Mouse (Mus musculus) gonadal fat pad, adult 2 months (tissue): ENCODE data around the gene 9330182L06Rik. TPM values are rescaled to one million over a fixed set of nuclear protein-coding genes. Genes with fewer than 3 reads are reported as not detected.

Experiments
- DNase-seq: peaks from one replicate; pipeline ENCODE4 v3.0.0-alpha.2; 2012; ENCODE audit warnings: low read depth
- polyA plus RNA-seq: library from polyadenylated mRNA; depleted of rRNA; stranded (reverse); fragments of >200 nt; gene quantifications from 2 replicates; pipeline ENCODE4 v1.2.3, GENCODE M21; 2012

9330182L06Rik gene
- polyA plus RNA-seq, 1 experiment, result 0.62 TPM

DNA sequence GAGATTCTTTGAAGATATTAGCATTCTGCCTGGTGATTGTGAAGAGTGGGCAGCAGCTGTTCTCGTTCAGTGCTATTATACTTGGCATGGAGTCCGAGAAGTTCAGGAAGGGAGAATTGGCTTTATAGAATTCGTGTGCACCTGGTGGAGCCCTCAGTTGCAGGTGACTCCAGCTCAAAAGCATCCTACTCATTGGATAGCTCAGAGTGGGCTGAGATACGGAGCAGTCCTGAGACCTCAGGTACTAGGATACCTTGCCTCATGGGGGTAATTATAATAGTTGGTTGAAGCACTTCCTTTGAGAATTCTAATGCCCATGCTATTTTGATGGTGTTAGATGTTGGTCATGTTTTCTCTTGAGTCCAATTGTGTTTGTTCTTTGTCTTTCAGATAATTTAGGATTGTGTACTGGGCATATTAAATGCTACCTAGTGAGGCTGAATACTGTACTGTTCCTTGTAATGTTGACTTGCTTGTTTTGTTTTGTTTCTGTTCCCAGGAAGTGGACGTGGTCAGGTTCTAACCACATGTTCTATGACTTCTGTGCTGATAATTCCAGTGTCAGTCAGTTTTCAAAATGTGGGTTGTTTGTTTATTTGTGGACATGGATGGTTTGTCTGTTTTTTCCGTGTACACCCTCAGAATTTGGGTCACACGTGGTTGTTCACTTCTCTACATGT lies 96.2 kb downstream of the 9330182L06Rik start:
- no peak for DNase-seq

DNA sequence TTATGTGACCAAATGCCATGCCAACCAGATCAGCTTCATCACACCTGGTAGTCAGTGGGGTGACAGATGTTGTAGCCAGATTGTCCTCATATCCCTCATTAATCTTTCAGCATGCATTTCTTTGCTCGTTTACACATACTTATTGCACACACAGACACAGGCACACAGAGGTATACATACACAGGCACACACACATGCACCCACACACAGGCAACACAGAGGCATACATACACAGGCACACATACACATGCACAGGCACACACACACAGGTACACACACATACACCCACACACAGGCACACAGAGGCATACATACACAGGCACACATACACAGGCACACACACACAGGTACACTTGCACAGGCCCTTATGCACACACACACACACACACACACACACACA lies 99.0 kb downstream of the 9330182L06Rik start:
- DNase-seq, result no peak

DNA sequence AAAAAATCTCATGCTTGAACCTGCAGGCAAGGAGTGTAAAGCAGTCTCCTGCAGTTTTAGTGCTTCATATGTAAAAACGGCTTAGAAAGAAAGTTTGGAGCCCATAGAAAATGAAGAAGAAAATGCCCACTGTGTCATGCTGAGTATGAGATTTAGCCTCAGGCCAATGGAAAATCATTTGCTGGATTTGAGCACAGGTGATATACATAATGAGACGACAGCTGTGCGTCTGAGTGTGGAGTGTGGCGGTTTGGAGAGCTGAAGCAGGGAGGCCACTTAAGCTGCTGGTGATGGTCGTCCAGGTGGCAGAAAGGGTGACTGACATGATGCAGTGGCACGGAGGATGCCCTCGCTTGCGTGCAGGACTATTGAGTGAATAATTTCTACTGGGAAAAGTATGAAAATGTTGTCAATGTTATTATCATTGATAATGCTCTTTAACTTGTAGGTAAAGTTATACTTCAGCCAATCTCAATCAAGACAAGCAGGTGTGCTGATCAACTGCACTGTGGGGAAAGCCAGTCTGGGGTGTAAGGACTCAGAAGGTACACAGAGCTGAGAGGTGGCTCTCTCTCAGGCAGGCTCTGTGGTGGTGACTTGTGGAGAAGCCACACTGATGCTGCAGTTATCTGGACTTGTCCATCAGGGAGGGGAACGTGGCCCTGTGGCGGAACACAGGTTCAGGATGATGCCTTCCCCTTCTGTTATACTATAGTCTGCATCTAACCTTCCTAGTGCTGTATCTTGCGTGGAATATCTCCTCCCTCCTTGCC lies 102.2 kb downstream of the 9330182L06Rik start:
- no peak for DNase-seq

DNA sequence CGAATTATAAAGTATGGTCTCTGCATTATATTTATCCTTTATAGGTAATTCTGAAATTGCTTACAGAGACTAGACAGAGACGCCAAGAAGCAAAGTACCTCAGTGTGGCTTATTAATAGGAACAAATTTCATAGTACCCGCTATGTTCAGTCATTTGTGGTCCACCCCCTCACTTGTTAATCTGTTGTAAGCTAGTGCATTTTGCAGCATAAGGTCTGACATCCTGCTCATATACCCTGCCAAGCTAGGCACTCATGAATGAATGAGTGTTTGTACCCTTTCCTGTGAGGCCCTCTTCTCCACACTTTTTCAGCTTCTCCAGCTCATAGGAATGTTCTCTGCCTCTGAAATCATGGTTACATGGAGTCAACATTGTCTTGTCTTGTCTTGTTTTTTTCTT lies 105.2 kb downstream of the 9330182L06Rik start:
- no peak for DNase-seq

DNA sequence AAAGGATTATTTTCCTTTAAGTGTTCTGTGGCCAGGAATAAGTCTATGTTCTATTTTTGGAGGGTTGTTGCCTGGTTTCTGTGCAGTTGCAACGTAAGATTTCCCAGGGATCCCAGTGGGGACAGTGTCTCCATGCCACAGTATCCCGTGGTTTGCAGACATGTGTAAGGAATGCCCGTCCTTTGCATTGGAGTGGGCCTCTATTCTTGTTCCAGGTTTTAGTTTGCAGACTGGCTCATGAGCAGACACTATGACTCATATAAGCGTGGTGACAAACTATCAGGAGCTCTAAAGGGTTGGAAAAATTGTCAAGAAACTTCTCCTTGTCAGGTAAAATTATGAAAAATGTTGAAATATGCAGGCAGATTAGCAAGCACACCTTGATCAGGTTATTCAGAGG lies 107.4 kb downstream of the 9330182L06Rik start:
- DNase-seq, result no peak

DNA sequence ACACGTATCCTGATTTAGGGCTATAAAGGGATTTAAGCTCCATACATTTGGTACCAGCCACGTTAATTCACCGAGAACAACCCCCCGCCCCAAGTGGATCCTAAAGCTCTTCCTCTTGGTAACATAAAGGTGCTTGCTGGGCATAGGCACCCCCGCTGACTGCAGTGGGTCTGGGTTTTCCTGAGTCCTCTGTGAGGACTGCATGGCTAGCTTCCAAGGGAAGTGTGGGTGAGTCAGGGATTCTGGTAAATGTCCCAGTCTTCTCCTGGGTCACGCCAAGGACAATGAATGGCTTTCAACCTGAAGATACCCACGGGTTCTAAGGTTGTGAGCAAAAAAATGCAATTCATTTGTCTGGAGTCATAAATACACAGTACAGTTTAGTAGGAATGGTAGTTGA lies 124.0 kb downstream of the 9330182L06Rik start:
- no peak for DNase-seq

DNA sequence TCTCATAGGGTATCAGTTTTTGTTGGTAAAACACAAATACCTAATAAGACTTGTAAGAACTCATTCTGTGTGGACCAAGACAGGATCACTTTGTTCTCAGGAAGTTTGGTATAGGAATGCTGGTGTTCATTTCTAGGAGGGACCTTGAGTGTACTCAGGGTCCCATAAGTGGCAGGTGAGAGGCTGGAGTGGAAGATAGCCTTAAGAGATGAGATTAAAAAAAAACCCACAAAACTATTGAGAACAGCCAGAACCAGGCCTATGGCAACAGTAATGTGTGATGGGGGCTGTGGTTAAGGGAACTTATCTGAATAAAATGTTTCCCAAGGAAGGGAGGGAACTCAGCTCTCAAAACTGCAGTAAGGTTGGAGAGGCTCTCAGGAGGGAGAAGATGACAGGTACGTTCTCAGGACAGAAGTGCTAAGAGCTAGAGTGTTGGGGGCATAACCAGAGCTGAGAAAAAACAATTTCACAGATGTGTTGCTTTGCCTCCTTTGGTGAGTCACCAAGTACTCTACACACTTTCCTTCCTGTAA lies 126.0 kb downstream of the 9330182L06Rik start:
- no peak for DNase-seq

DNA sequence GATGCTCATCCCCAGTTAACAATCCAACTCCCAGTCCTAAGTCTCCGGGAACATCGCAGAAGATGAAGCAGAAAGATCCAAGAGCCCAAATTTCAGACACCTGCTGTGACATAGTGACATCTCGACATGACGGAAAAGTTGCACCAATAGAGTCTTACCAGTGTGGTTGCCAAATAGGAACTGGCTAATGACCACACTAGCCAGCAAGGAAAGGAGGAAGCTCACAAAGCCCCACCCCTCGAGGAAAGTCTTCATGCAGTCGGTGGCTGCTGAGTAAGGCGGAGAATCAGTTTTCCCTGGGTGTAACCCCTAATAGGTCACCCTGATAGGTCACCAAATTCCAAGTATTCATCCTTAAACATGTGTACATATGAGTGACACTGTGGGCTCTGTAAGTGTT lies 151.2 kb downstream of the 9330182L06Rik start:
- no peak for DNase-seq

DNA sequence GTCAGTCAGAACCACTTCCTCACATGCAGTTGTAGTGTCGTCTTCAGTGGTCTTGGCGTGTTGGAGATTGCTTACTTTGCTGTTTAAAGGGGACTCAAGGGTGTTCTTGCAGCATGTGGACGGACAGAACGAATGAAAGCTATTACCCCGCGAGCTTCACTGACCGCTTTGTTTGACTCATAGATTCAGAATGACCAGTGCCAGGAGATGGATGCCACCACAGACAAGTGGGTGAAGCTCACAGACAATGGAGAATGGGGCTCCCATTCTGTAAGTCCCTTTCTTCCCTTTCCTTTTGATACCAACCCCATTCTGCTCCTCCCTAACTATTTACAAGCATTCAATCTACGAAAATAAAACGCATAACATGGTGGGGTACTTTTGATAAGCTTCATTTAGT lies 151.9 kb downstream of the 9330182L06Rik start:
- DNase-seq, result no peak

DNA sequence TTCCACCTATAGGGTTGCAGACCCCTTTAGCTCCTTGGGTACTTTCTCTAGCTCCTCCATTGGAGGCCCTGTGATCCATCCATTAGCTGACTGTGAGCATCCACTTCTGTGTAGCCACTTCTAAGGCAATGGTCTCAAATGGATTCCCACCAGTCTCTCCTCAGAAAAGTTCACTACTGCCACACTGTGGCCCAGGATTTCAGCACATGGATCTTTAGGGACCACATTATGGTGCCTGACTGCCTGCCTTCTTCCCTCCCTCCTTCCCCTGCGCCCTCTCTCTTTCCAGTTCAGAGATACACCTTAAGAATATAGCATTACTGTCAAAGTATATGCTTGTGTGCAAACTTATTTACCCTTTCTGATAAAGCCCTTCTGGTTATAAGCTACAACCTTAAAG lies 154.0 kb downstream of the 9330182L06Rik start:
- DNase-seq, result no peak

DNA sequence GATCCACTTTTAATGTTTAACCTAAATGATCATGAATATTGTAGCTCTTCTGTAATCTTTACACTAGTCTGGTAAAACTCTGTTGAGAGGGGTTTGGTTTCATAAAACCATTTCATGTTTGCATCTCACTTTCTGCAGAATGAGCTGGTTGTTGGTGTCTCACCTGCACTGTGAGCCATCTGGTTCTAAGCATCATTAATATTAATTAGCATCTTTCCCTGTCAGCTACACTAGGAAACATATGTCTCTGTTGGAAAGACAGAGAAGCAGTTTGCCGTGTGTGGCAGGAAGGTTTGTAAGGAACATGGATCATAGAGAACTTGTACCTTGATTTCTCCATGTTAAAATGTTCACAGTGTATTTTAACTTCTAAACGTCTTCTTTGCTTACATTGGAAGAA lies 158.5 kb downstream of the 9330182L06Rik start:
- DNase-seq, result no peak

DNA sequence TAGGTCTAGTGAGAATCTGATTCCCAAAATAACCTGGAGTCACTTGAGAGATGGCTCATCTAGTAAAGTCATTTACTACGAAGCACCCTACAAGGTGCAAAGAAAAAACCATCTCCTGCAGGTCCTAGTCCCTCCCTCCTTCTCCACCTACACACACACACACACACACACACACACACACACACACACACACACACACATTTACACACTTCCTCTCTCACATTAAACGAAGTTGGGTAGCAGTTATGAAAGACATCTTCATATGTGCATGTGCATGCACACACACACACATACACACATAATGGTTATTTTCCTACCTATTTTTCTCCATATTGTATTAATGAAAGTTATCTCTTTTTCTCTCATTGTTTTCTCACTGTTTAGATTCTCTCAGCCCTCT lies 161.2 kb downstream of the 9330182L06Rik start:
- no peak for DNase-seq

DNA sequence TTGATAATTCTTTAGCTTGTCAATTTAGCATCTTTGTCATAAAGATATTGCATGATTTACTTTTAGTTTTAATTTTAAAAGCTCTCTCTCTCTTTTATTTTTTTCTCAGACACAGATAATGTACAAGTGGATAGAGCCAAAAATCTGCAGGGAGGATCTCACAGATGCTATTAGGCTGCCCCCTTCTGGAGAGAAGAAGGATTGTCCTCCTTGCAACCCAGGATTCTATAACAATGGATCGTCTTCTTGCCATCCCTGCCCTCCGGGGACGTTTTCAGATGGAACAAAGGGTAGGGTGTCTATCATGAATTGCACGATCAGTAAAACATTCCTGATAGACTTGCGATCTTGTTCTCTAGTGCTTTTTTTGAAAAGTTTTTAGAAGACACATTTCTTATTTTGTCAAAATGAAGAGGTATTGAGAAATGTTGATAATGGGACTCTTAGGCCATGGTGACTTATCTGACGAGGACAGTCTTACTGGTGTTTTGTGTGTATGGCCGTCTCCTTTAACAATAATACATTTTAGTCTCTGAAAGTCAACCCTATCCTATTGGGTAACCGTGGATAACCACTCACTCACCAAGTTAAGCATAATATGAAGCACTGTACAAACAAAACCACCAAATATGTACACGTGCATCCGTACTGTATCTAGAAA lies 161.8 kb downstream of the 9330182L06Rik start:
- no peak for DNase-seq

DNA sequence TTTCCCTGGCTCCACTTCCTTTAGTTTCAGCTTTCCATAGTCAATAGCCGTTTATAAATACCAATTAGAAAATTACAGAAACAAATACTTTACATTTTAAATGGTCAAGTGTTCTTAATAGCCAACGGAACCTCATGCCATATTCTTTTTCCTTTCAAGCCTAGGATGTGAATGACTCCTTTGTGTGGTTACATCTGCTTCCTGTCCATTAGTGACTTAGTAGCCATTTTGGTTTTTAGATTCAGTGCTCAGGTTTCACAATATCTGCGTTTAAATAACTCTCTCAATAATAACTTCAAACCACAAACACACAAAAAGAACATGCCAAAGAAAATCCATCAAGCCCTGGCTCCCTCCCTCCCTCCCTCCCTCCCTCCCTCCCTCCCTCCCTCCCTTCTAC lies 162.8 kb downstream of the 9330182L06Rik start:
- DNase-seq, result no peak

DNA sequence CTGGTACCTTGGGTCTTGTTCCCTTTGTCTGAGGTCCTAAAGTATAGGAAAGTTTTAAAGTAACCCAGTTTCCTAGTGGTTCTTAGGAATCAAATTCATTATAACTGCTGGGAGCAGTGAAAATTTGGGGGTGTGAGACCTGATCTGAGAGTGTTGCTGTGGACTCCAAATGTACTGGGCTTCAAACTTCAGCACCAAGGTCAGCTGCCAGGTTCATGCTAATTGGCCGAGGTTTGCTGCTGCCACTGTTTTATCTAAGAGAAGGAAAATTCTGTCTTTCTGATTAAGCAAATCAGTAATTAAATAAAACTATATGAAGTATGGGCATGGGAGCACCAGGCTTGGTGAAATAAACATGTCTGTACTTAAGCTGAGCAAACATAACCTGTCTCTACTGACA lies 180.2 kb downstream of the 9330182L06Rik start:
- no peak for DNase-seq

DNA sequence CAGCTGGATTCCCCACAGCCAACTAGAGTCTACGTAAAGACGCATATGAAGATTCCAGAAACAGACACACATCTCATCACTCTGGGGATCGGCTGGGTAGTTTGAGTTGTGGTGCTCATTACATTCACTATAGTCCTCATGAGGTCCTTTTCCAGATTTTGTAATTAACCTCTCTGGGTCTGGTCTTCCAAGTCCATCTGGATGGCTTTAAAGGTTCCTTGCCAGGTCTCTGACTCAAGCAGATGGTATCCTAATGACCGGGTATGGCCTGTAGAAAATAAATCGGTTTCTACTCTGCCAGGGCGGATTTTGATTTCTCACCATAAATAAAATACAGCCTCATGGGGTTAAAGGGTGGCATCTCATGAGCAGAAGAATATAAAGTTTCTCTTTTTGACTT lies 183.0 kb downstream of the 9330182L06Rik start:
- no peak for DNase-seq

DNA sequence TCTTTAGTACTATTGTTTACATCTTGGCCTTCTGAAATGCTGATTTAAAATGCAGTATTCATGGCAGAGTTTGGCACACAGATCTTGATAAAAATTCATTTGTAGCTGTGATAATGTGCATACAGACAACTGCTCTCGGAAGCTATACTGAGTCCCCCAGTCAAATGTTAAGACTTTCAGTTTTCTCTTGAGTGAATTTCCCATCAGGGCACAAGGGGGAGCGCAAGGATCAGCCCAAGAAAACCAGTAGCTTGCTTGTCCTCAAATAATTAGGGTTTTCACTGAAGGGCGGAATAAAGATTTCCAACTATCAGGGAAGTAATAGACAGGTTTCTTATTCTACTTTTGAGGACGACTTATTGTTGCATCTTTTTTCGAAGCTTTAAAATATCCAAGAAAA lies 183.7 kb downstream of the 9330182L06Rik start:
- no peak for DNase-seq

DNA sequence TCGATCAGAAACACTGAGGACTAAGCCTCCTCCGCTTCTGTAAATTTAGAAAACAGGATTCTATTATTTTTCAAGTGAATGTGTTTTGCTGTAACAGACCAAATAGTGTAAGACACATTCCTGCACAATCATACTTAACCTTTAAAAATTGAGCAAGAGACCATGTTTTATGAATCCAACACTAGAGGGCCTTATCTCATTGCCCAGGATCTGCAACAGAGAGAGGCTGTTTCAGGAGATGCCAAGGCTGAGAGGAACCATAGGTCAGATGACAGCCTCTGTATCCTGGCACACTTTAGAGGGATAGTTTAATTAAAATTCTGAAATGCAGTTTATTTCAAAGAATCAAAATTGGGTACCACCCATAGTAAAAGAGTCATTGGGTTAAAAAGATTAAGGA lies 187.4 kb downstream of the 9330182L06Rik start:
- DNase-seq, result no peak

DNA sequence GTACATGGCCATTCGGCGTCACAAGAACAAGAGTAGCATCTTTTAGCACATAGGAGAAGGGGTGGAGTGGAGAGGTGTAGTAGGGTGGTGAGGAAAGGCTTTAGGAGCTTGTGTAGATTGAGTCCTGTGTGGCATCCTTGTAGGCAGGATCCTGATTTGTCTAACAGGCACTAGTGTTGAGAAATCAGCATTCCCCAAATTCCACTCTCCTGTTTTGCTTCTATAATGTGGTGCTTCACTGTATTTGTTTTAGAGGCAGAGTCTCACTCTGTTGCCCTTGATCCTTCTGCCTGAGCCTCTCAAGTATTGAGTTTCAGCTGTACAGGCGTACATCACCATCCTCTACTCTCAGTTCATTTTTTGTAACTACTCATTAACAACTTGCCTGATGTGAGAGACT lies 211.7 kb downstream of the 9330182L06Rik start:
- no peak for DNase-seq

DNA sequence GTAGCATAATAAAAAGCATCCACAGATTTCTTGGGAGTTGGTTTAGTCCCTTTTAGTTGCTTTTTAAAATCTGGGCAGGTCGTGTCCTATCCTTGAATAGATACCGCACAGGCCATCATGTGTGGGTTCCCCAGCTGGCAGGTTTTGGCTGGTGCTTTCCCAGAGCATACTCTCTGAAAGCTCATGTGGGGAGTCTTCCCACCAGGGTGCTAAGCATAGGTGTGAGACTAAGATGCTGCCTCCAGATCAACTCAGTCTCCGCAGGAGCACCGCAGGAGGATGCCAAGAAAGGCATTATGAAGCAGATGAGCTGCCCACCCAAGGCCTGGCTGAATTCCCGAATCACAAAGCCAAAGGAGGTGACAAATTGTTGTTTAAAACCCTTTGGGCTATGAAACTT lies 229.5 kb downstream of the 9330182L06Rik start:
- DNase-seq, result no peak

DNA sequence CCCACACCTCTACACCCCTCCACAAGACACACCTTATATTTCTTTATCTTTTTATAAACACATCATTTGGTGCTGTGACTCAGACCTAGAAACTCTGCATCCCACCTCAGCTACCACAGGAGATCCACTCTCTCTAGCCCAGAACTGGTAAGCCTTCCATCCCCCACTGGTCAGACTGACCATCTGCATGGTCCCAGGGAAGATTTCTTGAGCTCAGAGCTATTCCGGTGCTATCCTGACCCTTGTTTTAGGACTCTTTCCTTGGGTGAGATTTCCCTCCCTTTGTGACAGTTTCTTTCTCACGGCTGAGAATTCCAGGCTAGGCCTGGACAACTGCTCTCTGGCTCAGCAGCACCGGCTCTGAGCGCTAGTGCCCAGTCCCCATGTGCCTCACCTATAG lies 231.3 kb downstream of the 9330182L06Rik start:
- DNase-seq, result no peak

DNA sequence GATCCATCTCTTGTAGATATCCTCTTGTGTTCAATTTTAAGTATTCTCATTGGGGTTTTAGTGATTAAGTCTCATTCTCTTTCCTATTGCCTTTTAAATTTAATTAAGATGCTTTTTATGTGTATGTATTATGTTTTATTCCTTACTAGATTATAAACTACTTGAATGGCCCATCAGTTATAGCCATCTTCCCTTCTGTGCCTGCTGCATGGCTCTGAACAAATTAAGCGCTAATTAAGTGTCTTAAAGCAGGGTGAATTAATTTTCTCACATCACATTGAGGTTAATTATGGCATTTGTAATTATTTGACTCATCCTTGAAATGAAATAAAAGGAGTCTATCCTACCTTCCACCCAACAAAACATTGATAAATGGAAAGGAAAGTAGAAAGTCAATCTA lies 245.1 kb downstream of the 9330182L06Rik start:
- no peak for DNase-seq

DNA sequence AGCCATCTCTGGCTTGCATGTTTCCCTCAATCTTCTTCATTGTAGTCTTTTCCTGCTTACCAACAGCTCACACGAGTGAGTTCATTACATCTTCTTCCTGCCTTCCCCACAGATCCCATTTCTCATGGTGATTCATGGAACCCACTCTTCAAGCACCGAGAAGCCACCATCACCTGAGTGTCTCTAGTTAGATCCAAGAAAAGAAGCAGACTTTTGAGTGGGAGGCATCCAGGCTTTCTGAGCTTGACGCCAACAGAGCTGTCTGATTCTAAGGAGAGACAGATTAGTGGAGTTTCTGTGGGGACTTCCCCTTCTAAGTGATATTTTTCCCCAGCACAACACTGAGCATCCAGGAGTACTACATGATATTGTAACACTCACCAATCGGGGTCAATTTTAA lies 259.6 kb downstream of the 9330182L06Rik start:
- DNase-seq, result no peak
